Mouse (Mus musculus): ENCODE results near the gene Kdm4b.

- TF ChIP-seq CTCF (IDR thresholded peaks at IDR 0.05; ENCODE audit: low read depth, low read length) (no peak), TAL1 (conservative IDR thresholded peaks at IDR 0.05; ENCODE audit: low read depth, low read length) (no peak), GATA1 (IDR thresholded peaks at IDR 0.05; ENCODE audit: borderline replicate concordance, low read length) (no peak), POLR2AphosphoS5 (IDR thresholded peaks at IDR 0.05; ENCODE audit: insufficient replicate concordance, low read depth, low read length) (0 out of 2 replicates have a peak, but pooled peaks have one; percentile 47), GATA2 (IDR thresholded peaks at IDR 0.05; ENCODE audit: borderline replicate concordance, low read depth, low read length) (no peak)
Measured at GRCm38 (mm10) chr17:56303160-56303846, 22.6 kb upstream of the Kdm4b start, which contains the start of gene Uhrf1.

All from G1E (cell line).